Mouse (Mus musculus) midbrain, embryonic 12.5 days (tissue): Measurements from ENCODE around the gene Abr. TPM values are rescaled to one million over a fixed set of nuclear protein-coding genes. Genes with fewer than 3 reads are reported as not detected.

Source experiments
- ATAC-seq: fragments of 200-750 bp; cut with Nextera tagmentation; 2 replicates; pipeline ENCODE4 v1.8.0; 2017; ENCODE audit warnings: low read depth, moderate TSS enrichment, moderate library complexity; ENCODE audit not compliant: low FRiP score
- H3K27ac ChIP-seq: fragments of 300-500 bp; sonication (generic); replicated peaks from 2 replicates; pipeline ENCODE4 v1.5.1; 2016; ENCODE audit warnings: mild to moderate bottlenecking
- H3K27me3 ChIP-seq: fragments of 300-500 bp; sonication (generic); 2 replicates; pipeline ENCODE4 v1.6.1; 2016; ENCODE audit warnings: mild to moderate bottlenecking
- H3K36me3 ChIP-seq: fragments of 300-500 bp; sonication (generic); 2 replicates; pipeline ENCODE4 v1.6.1; 2016
- H3K4me1 ChIP-seq: fragments of 300-500 bp; sonication (generic); 2 replicates; pipeline ENCODE4 v1.6.1; 2016
- H3K4me2 ChIP-seq: fragments of 300-500 bp; sonication (generic); replicated peaks from 2 replicates; pipeline ENCODE4 v1.6.1; 2016; ENCODE audit warnings: mild to moderate bottlenecking, moderate library complexity
- H3K4me3 ChIP-seq: fragments of 300-500 bp; sonication (generic); 2 replicates; pipeline ENCODE4 v1.5.1; 2016; ENCODE audit warnings: mild to moderate bottlenecking
- H3K9ac ChIP-seq: fragments of 300-500 bp; sonication (generic); replicated peaks from 2 replicates; pipeline ENCODE4 v1.6.1; 2016; ENCODE audit warnings: mild to moderate bottlenecking, moderate library complexity
- H3K9me3 ChIP-seq: fragments of 300-500 bp; sonication (generic); 2 replicates; pipeline ENCODE4 v1.6.1; 2016; ENCODE audit warnings: mild to moderate bottlenecking
- WGBS: fragments of 180-500 bp; shearing (Covaris S2); methylation state at CpG from one replicate; pipeline ENCODE4 v1.1.7; 2016; 5-methylcytosine and 5-hydroxymethylcytosine counted together
- polyA plus RNA-seq: library from polyadenylated mRNA; unstranded; fragments of >200 nt; fragmentation: Nextera tagmentation; extraction: Ambion mirVana; gene quantifications from 2 replicates; pipeline ENCODE4 v1.2.1, GENCODE M21; 2016

Gene Abr
- polyA plus RNA-seq, 1 experiment from 2014 or later = 70.1 TPM

- Histone ChIP-seq H3K27me3 (no peaks in the 10 kb centered on the region; the same call in 1 of the 2 replicates), H3K4me1 (peaks cover 32% of the 10 kb centered on the region), H3K4me2 (no peak overlapping the region), H3K27ac (no peak overlapping the region), H3K4me3 (no peak overlapping the region), H3K36me3 (peaks cover 23% of the 10 kb centered on the region), H3K9ac (no peak overlapping the region), H3K9me3 (no peaks in the 10 kb centered on the region)
- ATAC-seq = no peak
- WGBS = 98% methylated on average over 4 of the region's 4 CpGs
Measured at GRCm38 (mm10) chr11:76479729-76480128, 142.4 kb downstream of the Abr start.

- Histone ChIP-seq H3K4me3 (no peak overlapping the region), H3K9me3 (no peaks in the 10 kb centered on the region), H3K4me2 (no peak overlapping the region), H3K27me3 (no peaks in the 10 kb centered on the region; the same call in 1 of the 2 replicates), H3K4me1 (peaks cover 32% of the 10 kb centered on the region), H3K9ac (no peak overlapping the region), H3K36me3 (peaks cover 23% of the 10 kb centered on the region), H3K27ac (no peak overlapping the region)
- WGBS = 87% methylated on average over 13 of the region's 13 CpGs
- no peak for ATAC-seq
Measured at GRCm38 (mm10) chr11:76478676-76479655, 143.1 kb downstream of the Abr start.

GRCm38 (mm10) chr11:76477095-76477525, 145.0 kb downstream of the Abr start:
- H3K27ac ChIP-seq = peak overlapping the region; percentile 65
- no peaks in the 10 kb centered on the region for H3K27me3 ChIP-seq
- no peaks in the 10 kb centered on the region for H3K9me3 ChIP-seq
- ATAC-seq = no peak
- H3K4me3 ChIP-seq = no peak overlapping the region
- H3K4me1 ChIP-seq = peaks cover 30% of the 10 kb centered on the region
- 42% methylated on average over 5 of the region's 5 CpGs for WGBS
- no peak overlapping the region for H3K4me2 ChIP-seq
- H3K36me3 ChIP-seq = peaks cover 23% of the 10 kb centered on the region
- no peak overlapping the region for H3K9ac ChIP-seq

- H3K4me1 ChIP-seq = peaks cover 36% of the 10 kb centered on the region
- no peak overlapping the region for H3K9ac ChIP-seq
- 78% methylated on average over 8 of the region's 8 CpGs for WGBS
Measured at GRCm38 (mm10) chr11:76476376-76477094, 145.6 kb downstream of the Abr start.

GRCm38 (mm10) chr11:76472617-76473016, 149.5 kb downstream of the Abr start:
- H3K4me2 ChIP-seq = peak overlapping the region; percentile 10; the same call in 1 of the 2 replicates

More at GRCm38 (mm10) chr11:76476376-76477094, 145.6 kb downstream of the Abr start:
- ATAC-seq = no peak
- Histone ChIP-seq H3K4me3 (no peak overlapping the region), H3K4me2 (no peak overlapping the region), H3K9me3 (no peaks in the 10 kb centered on the region), H3K36me3 (peaks cover 23% of the 10 kb centered on the region), H3K27ac (peak overlapping the region; percentile 65), H3K27me3 (no peaks in the 10 kb centered on the region)

GRCm38 (mm10) chr11:76469311-76469998, 152.7 kb downstream of the Abr start:
- H3K4me1 ChIP-seq = peaks cover 73% of the 10 kb centered on the region
- H3K36me3 ChIP-seq = no peaks in the 10 kb centered on the region
- no peak overlapping the region for H3K4me3 ChIP-seq
- no peak overlapping the region for H3K9ac ChIP-seq
- no peak for ATAC-seq
- H3K9me3 ChIP-seq = no peaks in the 10 kb centered on the region
- H3K27me3 ChIP-seq = 0 out of 2 replicates have a peak, but pooled peaks cover 2% of the 10 kb centered on the region
- H3K4me2 ChIP-seq = no peak overlapping the region
- H3K27ac ChIP-seq = peak overlapping the region; percentile 88
- 68% methylated on average over 11 of the region's 11 CpGs for WGBS

More at GRCm38 (mm10) chr11:76472617-76473016, 149.5 kb downstream of the Abr start:
- Histone ChIP-seq H3K9ac (no peak overlapping the region), H3K9me3 (no peaks in the 10 kb centered on the region), H3K36me3 (no peaks in the 10 kb centered on the region), H3K27me3 (no peaks in the 10 kb centered on the region), H3K27ac (peak overlapping the region; percentile 82), H3K4me3 (no peak overlapping the region), H3K4me1 (peaks cover 64% of the 10 kb centered on the region)
- 17% methylated on average over 5 of the region's 5 CpGs for WGBS
- ATAC-seq = no peak

- H3K4me1 ChIP-seq = peaks cover 80% of the 10 kb centered on the region
- H3K36me3 ChIP-seq = peaks cover 8% of the 10 kb centered on the region
- peak overlapping the region; percentile 88 for H3K27ac ChIP-seq
- WGBS = 5% methylated on average over 5 of the region's 6 CpGs
- peak; percentile 50 for ATAC-seq
- H3K27me3 ChIP-seq = 0 out of 2 replicates have a peak, but pooled peaks cover 2% of the 10 kb centered on the region
- no peaks in the 10 kb centered on the region for H3K9me3 ChIP-seq
- H3K4me2 ChIP-seq = peak overlapping the region; percentile 48
- H3K9ac ChIP-seq = peak overlapping the region; percentile 37
- peak overlapping the region; percentile 35 for H3K4me3 ChIP-seq
Measured at GRCm38 (mm10) chr11:76468347-76468746, 153.8 kb downstream of the Abr start.

- WGBS = 7% methylated on average over 8 of the region's 8 CpGs
- H3K27ac ChIP-seq = peak overlapping the region; percentile 88
- peak overlapping the region; percentile 37 for H3K9ac ChIP-seq
- peak; percentile 53 for ATAC-seq
- peaks cover 72% of the 10 kb centered on the region for H3K4me1 ChIP-seq
- no peaks in the 10 kb centered on the region for H3K9me3 ChIP-seq
- H3K4me2 ChIP-seq = peak overlapping the region; percentile 48
- H3K27me3 ChIP-seq = 0 out of 2 replicates have a peak, but pooled peaks cover 2% of the 10 kb centered on the region
- H3K4me3 ChIP-seq = peak overlapping the region; percentile 35
- peaks cover 16% of the 10 kb centered on the region for H3K36me3 ChIP-seq
Measured at GRCm38 (mm10) chr11:76467487-76468005, 154.6 kb downstream of the Abr start.

GRCm38 (mm10) chr11:76467073-76467472, 155.0 kb downstream of the Abr start:
- 28% methylated on average over 10 of the region's 10 CpGs for WGBS
- no peaks in the 10 kb centered on the region for H3K9me3 ChIP-seq
- H3K4me1 ChIP-seq = peaks cover 67% of the 10 kb centered on the region

GRCm38 (mm10) chr11:76465879-76466278, 156.2 kb downstream of the Abr start:
- H3K4me2 ChIP-seq = no peak overlapping the region
- 90% methylated on average over 4 of the region's 4 CpGs for WGBS
- H3K9ac ChIP-seq = no peak overlapping the region
- H3K9me3 ChIP-seq = no peaks in the 10 kb centered on the region
- no peak overlapping the region for H3K27ac ChIP-seq
- peaks cover 62% of the 10 kb centered on the region for H3K4me1 ChIP-seq
- H3K27me3 ChIP-seq = 0 out of 2 replicates have a peak, but pooled peaks cover 2% of the 10 kb centered on the region
- no peak overlapping the region for H3K4me3 ChIP-seq
- peaks cover 31% of the 10 kb centered on the region for H3K36me3 ChIP-seq
- ATAC-seq = no peak

More at GRCm38 (mm10) chr11:76467073-76467472, 155.0 kb downstream of the Abr start:
- Histone ChIP-seq H3K36me3 (peaks cover 20% of the 10 kb centered on the region), H3K9ac (peak overlapping the region; percentile 37), H3K27ac (peak overlapping the region; percentile 88), H3K4me2 (peak overlapping the region; percentile 48), H3K4me3 (peak overlapping the region; percentile 35), H3K27me3 (0 out of 2 replicates have a peak, but pooled peaks cover 2% of the 10 kb centered on the region)
- no peak for ATAC-seq

- Histone ChIP-seq H3K27me3 (0 out of 2 replicates have a peak, but pooled peaks cover 2% of the 10 kb centered on the region), H3K27ac (no peak overlapping the region), H3K4me3 (no peak overlapping the region), H3K4me2 (no peak overlapping the region), H3K9ac (no peak overlapping the region), H3K4me1 (peaks cover 26% of the 10 kb centered on the region), H3K36me3 (peaks cover 52% of the 10 kb centered on the region), H3K9me3 (no peaks in the 10 kb centered on the region)
- ATAC-seq = no peak
- 90% methylated on average over 5 of the region's 5 CpGs for WGBS
Measured at GRCm38 (mm10) chr11:76461696-76462095, 160.4 kb downstream of the Abr start.
